Mouse (Mus musculus) ES-E14 (cell line): ENCODE measurements around the gene Acaca.

Experiments
- CHD2 ChIP-seq: IDR thresholded peaks from 2 replicates; pipeline ENCODE4 v1.6.1; 2014; ENCODE audit warnings: mild to moderate bottlenecking, low read depth, low read length, inconsistent platforms
- HCFC1 ChIP-seq: IDR thresholded peaks from 2 replicates; pipeline ENCODE4 v1.6.1; 2012; ENCODE audit warnings: low read length, inconsistent platforms, borderline replicate concordance; ENCODE audit not compliant: insufficient read depth

DNA sequence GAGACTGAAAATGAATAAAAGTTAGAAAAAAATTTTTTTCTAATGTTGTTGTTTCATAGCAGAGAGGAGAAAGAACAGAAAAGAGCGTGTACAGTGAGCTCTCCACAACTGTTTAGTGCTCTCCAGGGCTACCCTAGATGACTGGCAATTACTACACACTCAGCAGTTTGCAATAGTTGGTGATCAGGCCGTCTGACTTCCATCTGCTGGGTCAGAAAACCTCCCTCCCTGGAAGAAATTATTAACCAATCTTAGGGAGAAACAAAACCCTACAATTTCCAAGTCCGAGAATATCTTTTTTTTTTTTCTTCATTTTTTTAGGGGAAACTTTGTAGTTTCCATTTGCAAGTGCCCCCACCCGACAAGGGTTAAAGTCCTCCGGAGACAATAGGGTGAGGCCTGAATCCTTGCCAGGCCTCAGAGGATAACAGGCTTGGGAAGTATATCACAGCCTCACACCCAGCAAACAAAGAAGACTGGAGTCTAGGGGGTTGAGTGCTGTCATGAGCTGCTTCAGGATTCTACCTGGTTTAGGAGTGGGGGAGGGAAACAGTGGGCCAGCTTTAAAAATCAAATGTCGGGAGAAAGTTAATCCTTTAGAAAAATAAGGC, 233.3 kb downstream of the Acaca start:
- TF ChIP-seq HCFC1 (no peak), CHD2 (no peak)
